Mouse (Mus musculus): ENCODE data around the gene 2310034G01Rik.

2310034G01Rik gene

DNA sequence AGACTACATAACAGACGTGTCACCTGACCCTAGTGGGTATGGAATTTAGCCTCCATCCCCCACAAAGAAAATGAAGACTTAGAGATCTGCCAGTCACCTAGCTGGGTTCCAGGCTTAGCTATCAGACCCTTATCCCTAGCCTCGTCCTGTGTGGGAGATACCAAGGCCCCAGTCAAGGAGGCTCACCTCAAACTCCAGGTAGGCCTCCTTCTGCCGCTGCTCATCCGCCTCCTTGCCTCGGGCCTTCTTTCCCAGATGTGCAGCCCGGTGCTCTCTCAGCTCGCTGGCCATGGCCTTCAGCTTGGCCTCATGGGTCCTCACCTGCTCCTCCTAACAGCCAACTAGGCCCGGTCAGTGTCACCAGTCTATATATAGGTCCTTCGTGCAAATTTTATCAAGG, 37.0 kb downstream of the 2310034G01Rik start:
- no peak for DNase-seq

DNA sequence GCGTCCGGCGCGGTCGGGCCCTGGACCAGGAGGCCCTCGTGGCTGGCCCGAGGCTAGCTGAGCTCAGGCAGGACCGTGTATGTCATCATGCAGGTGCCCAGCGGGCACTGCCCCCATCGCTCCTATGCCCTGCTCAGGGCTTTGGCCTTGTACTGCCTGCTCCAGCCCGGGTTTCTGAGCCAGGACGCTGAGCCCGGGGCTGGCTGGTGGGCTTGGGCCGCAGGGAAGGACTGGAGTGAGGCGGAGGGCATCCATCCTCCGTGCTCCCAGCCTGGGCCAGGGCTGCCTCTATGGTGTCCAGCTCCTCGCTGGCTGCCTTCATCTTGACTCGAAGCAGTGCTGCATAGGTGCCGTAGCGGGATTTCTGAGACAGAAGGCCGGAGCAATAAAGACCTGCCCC, 37.5 kb downstream of the 2310034G01Rik start:
- no peak for DNase-seq

- DNase-seq = no peak
Measured at GRCm38 (mm10) chr19:46311341-46311740, 38.8 kb downstream of the 2310034G01Rik start.

DNA sequence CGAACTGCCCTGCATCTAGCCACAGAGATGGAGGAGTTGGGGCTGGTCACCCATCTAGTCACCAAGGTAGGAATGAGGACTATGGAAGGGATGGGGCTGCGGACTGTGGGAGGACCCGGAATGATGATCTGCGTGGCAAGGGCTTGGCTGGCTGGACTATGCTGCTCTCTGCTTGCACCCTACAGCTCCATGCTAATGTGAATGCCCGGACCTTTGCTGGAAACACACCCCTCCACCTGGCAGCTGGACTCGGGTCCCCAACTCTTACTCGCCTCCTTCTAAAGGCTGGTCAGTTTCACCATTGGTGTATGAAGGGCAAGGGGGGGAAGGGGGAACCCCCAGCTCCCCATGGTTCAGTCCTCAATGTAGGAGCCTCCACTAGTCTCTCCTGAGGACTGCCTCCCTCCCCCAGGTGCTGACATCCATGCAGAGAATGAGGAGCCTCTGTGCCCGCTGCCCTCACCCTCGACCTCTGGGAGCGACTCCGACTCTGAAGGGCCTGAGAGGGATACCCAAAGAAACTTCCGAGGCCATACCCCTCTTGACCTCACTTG, 39.7 kb downstream of the 2310034G01Rik start:
- DNase-seq = no peak

GRCm38 (mm10) chr19:46309651-46310305, 40.3 kb downstream of the 2310034G01Rik start:
- no peak for DNase-seq

DNA sequence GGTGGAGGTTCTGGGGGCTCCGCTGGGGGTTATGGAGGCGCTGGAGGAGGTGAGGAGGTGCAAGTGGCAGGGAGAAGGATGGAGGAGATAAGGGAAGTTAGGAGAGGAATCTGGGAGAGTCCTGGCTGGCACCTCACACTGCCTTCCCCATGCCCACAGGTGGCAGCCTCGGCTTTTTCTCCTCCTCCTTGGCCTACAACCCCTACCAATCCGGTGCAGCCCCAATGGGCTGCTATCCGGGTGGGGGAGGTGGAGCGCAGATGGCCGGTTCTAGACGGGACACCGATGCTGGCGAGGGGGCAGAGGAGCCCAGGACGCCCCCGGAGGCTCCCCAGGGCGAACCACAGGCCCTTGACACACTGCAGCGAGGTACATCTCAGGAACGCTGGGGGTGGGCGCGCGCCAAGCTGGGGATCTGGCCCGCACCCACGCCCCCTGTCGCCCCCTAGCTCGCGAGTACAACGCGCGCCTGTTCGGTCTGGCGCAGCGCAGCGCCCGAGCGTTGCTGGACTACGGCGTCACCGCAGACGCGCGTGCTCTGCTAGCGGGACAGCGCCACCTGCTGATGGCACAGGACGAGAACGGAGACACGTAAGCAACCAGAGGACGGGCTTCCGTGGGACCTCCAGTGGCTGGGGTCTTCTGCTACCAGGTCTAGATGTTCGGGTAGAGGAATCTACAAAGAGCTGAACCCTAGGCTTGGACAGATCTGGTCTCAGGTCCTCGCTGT, 41.2 kb downstream of the 2310034G01Rik start:
- DNase-seq = peak; percentile 95

DNA sequence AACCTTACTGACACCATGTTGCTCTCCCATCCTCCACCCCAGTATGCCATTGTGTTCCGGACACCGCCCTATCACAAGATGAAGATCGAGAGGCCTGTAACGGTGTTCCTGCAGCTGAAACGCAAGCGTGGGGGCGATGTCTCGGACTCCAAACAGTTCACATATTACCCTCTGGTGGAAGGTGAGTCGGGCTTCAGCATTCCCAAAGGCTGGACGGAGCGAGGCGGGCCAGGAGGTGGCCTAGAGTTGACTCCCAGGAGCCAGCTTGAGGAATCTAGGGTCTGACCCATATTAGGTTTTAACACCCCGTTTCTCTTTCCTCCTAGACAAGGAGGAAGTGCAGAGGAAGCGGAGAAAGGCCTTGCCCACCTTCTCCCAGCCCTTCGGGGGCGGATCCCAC, 41.8 kb downstream of the 2310034G01Rik start:
- DNase-seq = no peak

- no peak for DNase-seq
Measured at GRCm38 (mm10) chr19:46307781-46308180, 42.3 kb downstream of the 2310034G01Rik start.

DNA sequence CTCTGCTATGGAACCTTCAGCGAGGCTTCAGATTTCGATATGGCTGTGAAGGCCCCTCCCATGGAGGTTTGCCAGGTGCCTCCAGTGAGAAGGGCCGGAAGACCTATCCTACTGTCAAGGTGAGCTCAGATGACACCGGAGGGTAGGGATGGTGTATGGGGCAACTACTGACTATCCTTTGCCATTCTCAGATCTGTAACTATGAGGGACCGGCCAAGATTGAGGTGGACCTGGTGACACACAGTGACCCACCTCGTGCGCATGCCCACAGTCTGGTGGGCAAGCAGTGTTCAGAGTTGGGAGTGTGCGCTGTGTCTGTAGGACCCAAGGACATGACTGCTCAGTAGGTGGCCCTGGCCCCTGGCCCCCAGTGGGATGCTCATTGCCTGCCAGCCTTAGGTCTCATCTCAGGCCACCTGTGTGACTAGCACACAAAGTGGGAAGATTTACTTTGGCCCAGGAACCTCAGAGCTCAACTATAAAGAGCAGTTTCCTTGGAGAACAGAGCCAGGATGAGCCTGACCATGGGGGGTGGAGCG, 43.3 kb downstream of the 2310034G01Rik start:
- DNase-seq = no peak

DNA sequence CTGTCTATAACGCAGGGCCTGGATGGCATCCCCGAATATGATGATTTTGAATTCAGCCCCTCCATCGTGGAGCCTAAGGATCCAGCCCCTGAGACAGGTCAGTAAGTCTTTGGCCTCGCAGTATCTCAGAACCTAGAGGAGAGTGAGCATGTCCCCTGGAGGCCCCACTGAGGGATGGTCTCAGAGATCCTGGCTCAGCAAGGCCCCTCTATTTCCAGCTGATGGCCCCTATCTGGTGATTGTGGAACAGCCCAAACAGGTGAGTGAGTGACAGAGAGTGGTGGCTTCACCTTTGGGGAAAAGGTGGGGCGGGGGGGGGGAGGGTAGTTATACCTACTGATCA, 43.9 kb downstream of the 2310034G01Rik start:
- no peak for DNase-seq

GRCm38 (mm10) chr19:46305432-46306267, 44.5 kb downstream of the 2310034G01Rik start:
- peak; percentile 92 for DNase-seq

DNA sequence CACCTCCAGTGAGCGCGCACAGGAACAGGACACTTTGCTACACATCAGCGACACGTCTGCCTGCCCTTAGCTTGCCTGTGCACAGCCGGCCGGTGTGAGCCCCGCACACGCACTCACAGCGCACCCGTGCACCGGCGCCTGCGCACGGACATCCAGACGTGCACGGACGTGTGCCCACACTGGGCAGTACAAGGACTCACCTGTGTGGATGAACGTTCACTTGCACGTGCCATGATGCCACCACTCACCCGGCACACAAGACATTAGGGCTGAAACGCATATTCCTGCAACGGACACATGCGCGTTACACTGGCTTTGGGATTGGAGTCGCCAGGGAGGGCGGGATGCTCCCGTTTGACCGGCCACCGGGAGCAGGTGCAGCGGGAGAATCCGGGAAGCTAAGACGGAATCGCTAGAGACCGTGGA, 45.2 kb downstream of the 2310034G01Rik start:
- peak; percentile 42 for DNase-seq

GRCm38 (mm10) chr19:46304216-46304841, 45.8 kb downstream of the 2310034G01Rik start, which contains the start of gene Nfkb2:
Gene Nfkb2, plus strand, starts transcription at chr19:46304320.
- peak; percentile 90 for DNase-seq

DNA sequence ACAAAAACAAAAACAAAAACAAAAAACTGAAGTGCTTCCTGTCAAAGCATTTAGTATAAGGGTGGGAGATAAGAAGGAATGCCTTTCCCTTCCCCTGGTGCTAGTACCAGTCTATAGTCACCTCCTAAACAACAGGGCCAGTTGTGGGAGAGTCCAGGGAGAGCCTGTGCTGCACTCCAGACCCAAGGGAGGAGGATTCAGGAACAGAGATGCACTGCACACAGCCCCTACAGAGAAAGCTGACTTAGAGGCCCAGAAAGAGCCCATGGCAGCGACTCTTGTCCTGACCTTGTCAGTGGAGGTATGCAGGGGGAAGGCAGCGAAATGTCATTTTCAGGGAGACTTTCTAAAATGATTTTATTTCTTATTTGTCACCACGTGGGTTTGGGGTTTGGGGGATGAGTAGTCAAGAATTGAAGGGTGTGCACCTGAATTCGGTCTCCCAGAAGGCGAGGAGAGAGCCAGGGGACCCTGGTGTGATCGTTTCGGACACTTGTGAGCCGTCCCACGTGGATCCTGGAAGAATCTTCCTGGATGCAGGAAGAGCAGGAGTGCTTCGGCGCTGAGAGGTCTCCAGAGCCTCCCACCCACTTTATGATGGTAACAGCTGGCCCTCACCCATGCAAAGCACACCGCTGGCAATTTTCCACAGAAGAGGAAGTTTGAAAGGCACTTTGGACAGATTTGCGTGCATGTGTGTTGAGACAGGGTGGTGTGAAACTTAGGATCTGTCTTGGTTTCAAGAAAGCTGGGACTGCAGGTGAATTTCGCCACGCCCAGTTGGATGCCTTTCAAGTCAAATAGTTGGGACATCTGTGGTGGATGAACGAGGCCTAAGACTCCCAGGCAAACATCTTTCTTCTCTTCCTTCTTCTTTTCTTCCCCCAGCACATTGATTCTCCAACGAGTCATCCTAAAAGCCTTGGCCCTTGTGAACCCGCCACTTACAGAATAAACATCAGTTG, 46.6 kb downstream of the 2310034G01Rik start:
- DNase-seq = no peak

- no peak for DNase-seq
Measured at GRCm38 (mm10) chr19:46302551-46302950, 47.6 kb downstream of the 2310034G01Rik start.

GRCm38 (mm10) chr19:46300294-46301045, 49.6 kb downstream of the 2310034G01Rik start:
- DNase-seq = no peak

All from embryo, embryonic 11 days (tissue).